ENCODE assay signal across 12 mouse cellular contexts in genomic region chr2:168584857-168585256, GRCm38 (mm10). TPM values are rescaled to one million over a fixed set of nuclear protein-coding genes. Genes with fewer than 3 reads are reported as not detected.
DNase-seq lines count a peak whose midpoint lies in the region; ATAC-seq and TF ChIP-seq lines count a peak whose summit lies in the region.
"Had no signal": no experiment of that assay in that cellular context is flagged by ENCODE, and none has a peak within 500 bp of the region (broad histone marks: within the 10 kb centered on the region; RNA-seq: fewer than 3 reads in every experiment).

No protein-coding gene starts in this region.

- H3K4me1 ChIP-seq in hindbrain, postnatal 0 days (ENCODE audit: insufficient read depth, low read length), result peaks cover 10% of the 10 kb centered on the region
- peaks cover 49% of the 10 kb centered on the region for H3K4me1 ChIP-seq in hindbrain, embryonic 10.5 days (replicated peaks)
- peaks cover 71% of the 10 kb centered on the region for H3K4me1 ChIP-seq in heart, embryonic 16.5 days (ENCODE audit: control insufficient read depth, insufficient read depth, low read length)
- peaks cover 5% of the 10 kb centered on the region; the same call in 1 of the 2 replicates for H3K4me1 ChIP-seq in lung, adult 2 months (ENCODE audit: control insufficient read depth, insufficient read depth, low read length)

- TF ChIP-seq POLR2A in lung, adult 2 months (IDR thresholded peaks at IDR 0.05; ENCODE audit: borderline replicate concordance, extremely low read depth, low read depth, low read length), result no peak

- H3K27ac ChIP-seq in hindbrain, postnatal 0 days, result no peak overlapping the region
- H3K27ac ChIP-seq in hindbrain, embryonic 10.5 days, result no peak overlapping the region
- peak overlapping the region; percentile 93 for H3K27ac ChIP-seq in heart, embryonic 16.5 days (ENCODE audit: low read length)

- no peak overlapping the region for H3K9ac ChIP-seq in hindbrain, postnatal 0 days (replicated peaks; ENCODE audit: low read length)
- H3K9ac ChIP-seq in heart, embryonic 16.5 days (ENCODE audit: low read length), result peak overlapping the region; percentile 42

- H3K27me3 ChIP-seq in hindbrain, postnatal 0 days (ENCODE audit: insufficient read depth, low read length), result no peaks in the 10 kb centered on the region
- H3K27me3 ChIP-seq in hindbrain, embryonic 10.5 days (ENCODE audit: insufficient read depth, poor library complexity, severe bottlenecking), result peaks cover 24% of the 10 kb centered on the region
- H3K27me3 ChIP-seq in heart, embryonic 16.5 days (ENCODE audit: control insufficient read depth, insufficient read depth, low read length), result no peaks in the 10 kb centered on the region
- H3K27me3 ChIP-seq: CH12.LX had no signal

- TF ChIP-seq CTCF in hindbrain, postnatal 0 days (IDR thresholded peaks at IDR 0.05; ENCODE audit: low read depth), result no peak
- no peak for TF ChIP-seq CTCF in lung, adult 2 months (IDR thresholded peaks at IDR 0.05; ENCODE audit: insufficient read depth, low read length)

- no peak overlapping the region for H3K4me3 ChIP-seq in hindbrain, postnatal 0 days (ENCODE audit: low read length)
- no peak overlapping the region for H3K4me3 ChIP-seq in hindbrain, embryonic 10.5 days
- no peak overlapping the region for H3K4me3 ChIP-seq in heart, embryonic 16.5 days (ENCODE audit: low read length)
- no peak overlapping the region for H3K4me3 ChIP-seq in lung, adult 2 months (replicated peaks; ENCODE audit: extremely low read depth, low read depth, low read length)

- no peaks in the 10 kb centered on the region for H3K9me3 ChIP-seq in hindbrain, postnatal 0 days (ENCODE audit: low read length)
- no peaks in the 10 kb centered on the region for H3K9me3 ChIP-seq in hindbrain, embryonic 10.5 days
- H3K9me3 ChIP-seq in heart, embryonic 16.5 days (replicated peaks; ENCODE audit: control insufficient read depth, low read length), result no peaks in the 10 kb centered on the region

- no peak overlapping the region for H3K4me2 ChIP-seq in hindbrain, postnatal 0 days (ENCODE audit: low read depth, low read length)
- H3K4me2 ChIP-seq in heart, embryonic 16.5 days (ENCODE audit: low read depth, low read length), result peak overlapping the region; percentile 24; the same call in 1 of the 2 replicates
- H3K4me2 ChIP-seq: liver, embryonic 11.5 days had no signal

- WGBS in hindbrain, postnatal 0 days, result 49% methylated on average over 6 of the region's 6 CpGs
- WGBS in hindbrain, embryonic 10.5 days, result 80% methylated on average over 6 of the region's 6 CpGs
- WGBS in heart, embryonic 16.5 days, result 46% methylated on average over 6 of the region's 6 CpGs
- WGBS in lung, adult 2 months, result 74% methylated on average over 6 of the region's 6 CpGs

- peak; percentile 35 for ATAC-seq in hindbrain, postnatal 0 days
- ATAC-seq in cerebellum, adult (ENCODE audit: insufficient number of reproducible peaks, low FRiP score, low TSS enrichment), result peak; percentile 83
- peak; percentile 58 for ATAC-seq in heart, embryonic 16.5 days (replicated peaks; ENCODE audit: extremely low read depth, insufficient read depth, low FRiP score)
- no peak for ATAC-seq in granulocyte monocyte progenitor cell, adult 5-6 weeks (replicated peaks; ENCODE audit: poor library complexity, severe bottlenecking)

- no peaks in the 10 kb centered on the region for H3K36me3 ChIP-seq in hindbrain, postnatal 0 days (ENCODE audit: insufficient read depth, low read length)
- no peaks in the 10 kb centered on the region for H3K36me3 ChIP-seq in hindbrain, embryonic 10.5 days
- H3K36me3 ChIP-seq in heart, embryonic 16.5 days (ENCODE audit: control insufficient read depth, insufficient read depth), result no peaks in the 10 kb centered on the region

- DNase-seq in hindbrain, postnatal 0 days (ENCODE audit: low spot score), result peak; percentile 71
- DNase-seq in hindbrain, embryonic 10.5 days (ENCODE audit: low spot score), result no peak
- peak; percentile 96 to 97 for DNase-seq in cerebellum, postnatal 10 days
- DNase-seq in urinary bladder, adult 18-20 months (ENCODE audit: low spot score in 2 of 2), result no peak
- no peak for DNase-seq in lung, adult 2 months
- DNase-seq: adrenal gland, postnatal 14 days; gastrocnemius, postnatal 36 days had no signal

RNA-seq across cellular contexts. Expression of gene Nfatc2, which starts 16.6 kb away (rescaled TPM):
- total RNA-seq in hindbrain, postnatal 0 days (2014; rRNA removed), result 7.4 and 8.5 TPM in 2 replicates
- 6.5 and 6.6 TPM in 2 replicates for polyA plus RNA-seq in hindbrain, postnatal 0 days (2015; fragmentation: Nextera tagmentation; extraction: Ambion mirVana)
- polyA plus RNA-seq in hindbrain, embryonic 10.5 days (2016; fragmentation: Nextera tagmentation; extraction: Ambion mirVana), result 0.42 and 0.50 TPM in 2 replicates
- 10.0 and 10.9 TPM in 2 replicates for polyA plus RNA-seq in heart, embryonic 16.5 days (2015; fragmentation: Nextera tagmentation; extraction: Ambion mirVana)
- total RNA-seq in granulocyte monocyte progenitor cell, adult 5-6 weeks (2014; fragmentation: Nextera tagmentation), result 1.7 and 2.2 TPM in 2 replicates
- 0.17 and 0.46 TPM in 2 replicates for total RNA-seq in granulocyte monocyte progenitor cell, adult 5-6 weeks (2017)
- 2.5 and 3.2 TPM in 2 replicates for polyA plus RNA-seq in lung, adult 2 months (2012; rRNA removed)

Comparison
In these comparisons a context has a peak if more than half of its experiments do, and no peak if none do; other contexts are left out.
1. DNase-seq: peak in hindbrain, postnatal 0 days (single experiment) and cerebellum, postnatal 10 days (2 of 2); none in hindbrain, embryonic 10.5 days (single experiment), urinary bladder, adult 18-20 months (0 of 2) and lung, adult 2 months (single experiment).